Mouse (Mus musculus): Measurements from ENCODE around the gene Itsn2. TPM values are rescaled to one million over a fixed set of nuclear protein-coding genes. Genes with fewer than 3 reads are reported as not detected.
"Not testable (repeated sequence)": the region's sequence is repeated elsewhere in the genome, so short reads cannot be mapped to it uniquely, and the experiment has no call there.

Gene Itsn2
- polyA plus RNA-seq, 1 experiment: 20.5 TPM

- no peak overlapping the region for H3K27ac ChIP-seq (replicated peaks; ENCODE audit: low read depth, low read length)
- no peak overlapping the region for H3K4me3 ChIP-seq (ENCODE audit: insufficient read depth, low read depth, low read length)
- H3K4me1 ChIP-seq (ENCODE audit: control insufficient read depth, insufficient read depth, insufficient read length, low read length): no peaks in the 10 kb centered on the region
Measured at GRCm38 (mm10) chr12:4664929-4665674, 72.7 kb downstream of the Itsn2 start.

- H3K4me1 ChIP-seq (ENCODE audit: control insufficient read depth, insufficient read depth, insufficient read length, low read length): no peaks in the 10 kb centered on the region
- H3K27ac ChIP-seq (replicated peaks; ENCODE audit: low read depth, low read length): no peak overlapping the region
- H3K4me3 ChIP-seq (ENCODE audit: insufficient read depth, low read depth, low read length): no peak overlapping the region
Measured at GRCm38 (mm10) chr12:4665675-4666037, 73.2 kb downstream of the Itsn2 start.

- no peak overlapping the region for H3K4me3 ChIP-seq (ENCODE audit: insufficient read depth, low read depth, low read length)
- H3K27ac ChIP-seq (replicated peaks; ENCODE audit: low read depth, low read length): no peak overlapping the region
- H3K4me1 ChIP-seq (ENCODE audit: control insufficient read depth, insufficient read depth, insufficient read length, low read length): no peaks in the 10 kb centered on the region
Measured at GRCm38 (mm10) chr12:4676336-4676735, 83.9 kb downstream of the Itsn2 start.

- no peaks in the 10 kb centered on the region for H3K4me1 ChIP-seq (ENCODE audit: control insufficient read depth, insufficient read depth, insufficient read length, low read length)
- no peak overlapping the region for H3K27ac ChIP-seq (replicated peaks; ENCODE audit: low read depth, low read length)
- H3K4me3 ChIP-seq (ENCODE audit: insufficient read depth, low read depth, low read length): no peak overlapping the region
Measured at GRCm38 (mm10) chr12:4679971-4680370, 87.5 kb downstream of the Itsn2 start.

- no peak overlapping the region for H3K4me3 ChIP-seq (ENCODE audit: insufficient read depth, low read depth, low read length)
- no peaks in the 10 kb centered on the region for H3K4me1 ChIP-seq (ENCODE audit: control insufficient read depth, insufficient read depth, insufficient read length, low read length)
- H3K27ac ChIP-seq (replicated peaks; ENCODE audit: low read depth, low read length): no peak overlapping the region
Measured at GRCm38 (mm10) chr12:4685441-4685840, 93.0 kb downstream of the Itsn2 start.

- Histone ChIP-seq H3K27ac (replicated peaks; ENCODE audit: low read depth, low read length) (no peak overlapping the region), H3K4me1 (ENCODE audit: control insufficient read depth, insufficient read depth, insufficient read length, low read length) (no peaks in the 10 kb centered on the region), H3K4me3 (ENCODE audit: insufficient read depth, low read depth, low read length) (no peak overlapping the region)
Measured at GRCm38 (mm10) chr12:4688386-4688785, 95.9 kb downstream of the Itsn2 start.

GRCm38 (mm10) chr12:4689341-4689740 is 96.9 kb downstream of the Itsn2 start:
- Histone ChIP-seq H3K27ac (replicated peaks; ENCODE audit: low read depth, low read length) (no peak overlapping the region), H3K4me1 (ENCODE audit: control insufficient read depth, insufficient read depth, insufficient read length, low read length) (no peaks in the 10 kb centered on the region), H3K4me3 (ENCODE audit: insufficient read depth, low read depth, low read length) (no peak overlapping the region)

GRCm38 (mm10) chr12:4691193-4691592 is 98.8 kb downstream of the Itsn2 start:
- Histone ChIP-seq H3K4me3 (ENCODE audit: insufficient read depth, low read depth, low read length) (no peak overlapping the region), H3K27ac (replicated peaks; ENCODE audit: low read depth, low read length) (no peak overlapping the region)

GRCm38 (mm10) chr12:4694534-4694933 is 102.1 kb downstream of the Itsn2 start:
- H3K4me1 ChIP-seq (ENCODE audit: control insufficient read depth, insufficient read depth, insufficient read length, low read length): no peaks in the 10 kb centered on the region
- H3K4me3 ChIP-seq (ENCODE audit: insufficient read depth, low read depth, low read length): no peak overlapping the region
- H3K27ac ChIP-seq (replicated peaks; ENCODE audit: low read depth, low read length): no peak overlapping the region

More at GRCm38 (mm10) chr12:4691193-4691592, 98.8 kb downstream of the Itsn2 start:
- no peaks in the 10 kb centered on the region for H3K4me1 ChIP-seq (ENCODE audit: control insufficient read depth, insufficient read depth, insufficient read length, low read length)

- H3K4me1 ChIP-seq (ENCODE audit: control insufficient read depth, insufficient read depth, insufficient read length, low read length); H3K4me3 ChIP-seq (ENCODE audit: insufficient read depth, low read depth, low read length); H3K27ac ChIP-seq (replicated peaks; ENCODE audit: low read depth, low read length): not testable (repeated sequence)
Measured at GRCm38 (mm10) chr12:4705626-4706025, 113.2 kb downstream of the Itsn2 start.

GRCm38 (mm10) chr12:4706175-4706574 is 113.7 kb downstream of the Itsn2 start:
- Histone ChIP-seq H3K4me3 (ENCODE audit: insufficient read depth, low read depth, low read length) (no peak overlapping the region), H3K4me1 (ENCODE audit: control insufficient read depth, insufficient read depth, insufficient read length, low read length) (no peaks in the 10 kb centered on the region), H3K27ac (replicated peaks; ENCODE audit: low read depth, low read length) (no peak overlapping the region)

- Histone ChIP-seq H3K4me3 (ENCODE audit: insufficient read depth, low read depth, low read length) (no peak overlapping the region), H3K27ac (replicated peaks; ENCODE audit: low read depth, low read length) (no peak overlapping the region), H3K4me1 (ENCODE audit: control insufficient read depth, insufficient read depth, insufficient read length, low read length) (no peaks in the 10 kb centered on the region)
Measured at GRCm38 (mm10) chr12:4706901-4707300, 114.5 kb downstream of the Itsn2 start.

GRCm38 (mm10) chr12:4707488-4708017 is 115.1 kb downstream of the Itsn2 start:
- Histone ChIP-seq H3K27ac (replicated peaks; ENCODE audit: low read depth, low read length) (no peak overlapping the region), H3K4me3 (ENCODE audit: insufficient read depth, low read depth, low read length) (no peak overlapping the region), H3K4me1 (ENCODE audit: control insufficient read depth, insufficient read depth, insufficient read length, low read length) (no peaks in the 10 kb centered on the region)

- no peak overlapping the region for H3K4me3 ChIP-seq (ENCODE audit: insufficient read depth, low read depth, low read length)
- no peaks in the 10 kb centered on the region for H3K4me1 ChIP-seq (ENCODE audit: control insufficient read depth, insufficient read depth, insufficient read length, low read length)
- no peak overlapping the region for H3K27ac ChIP-seq (replicated peaks; ENCODE audit: low read depth, low read length)
Measured at GRCm38 (mm10) chr12:4708296-4708695, 115.9 kb downstream of the Itsn2 start.

- H3K27ac ChIP-seq (replicated peaks; ENCODE audit: low read depth, low read length): no peak overlapping the region
- no peaks in the 10 kb centered on the region for H3K4me1 ChIP-seq (ENCODE audit: control insufficient read depth, insufficient read depth, insufficient read length, low read length)
- no peak overlapping the region for H3K4me3 ChIP-seq (ENCODE audit: insufficient read depth, low read depth, low read length)
Measured at GRCm38 (mm10) chr12:4708881-4709604, 116.6 kb downstream of the Itsn2 start.

- Histone ChIP-seq H3K4me1 (ENCODE audit: control insufficient read depth, insufficient read depth, insufficient read length, low read length) (no peaks in the 10 kb centered on the region), H3K27ac (replicated peaks; ENCODE audit: low read depth, low read length) (no peak overlapping the region), H3K4me3 (ENCODE audit: insufficient read depth, low read depth, low read length) (no peak overlapping the region)
Measured at GRCm38 (mm10) chr12:4709926-4710325, 117.5 kb downstream of the Itsn2 start.
